Mouse (Mus musculus) G1E (cell line): ENCODE data around the gene Lgmn.

ENCODE experiments used
- CTCF ChIP-seq: IDR thresholded peaks from 2 replicates; pipeline ENCODE4 v1.5.1; 2012; ENCODE audit warnings: low read depth, low read length, inconsistent platforms, mixed read lengths
- GATA1 ChIP-seq: IDR thresholded peaks from 2 replicates; pipeline ENCODE4 v1.6.1; 2012; ENCODE audit warnings: borderline replicate concordance, low read length, inconsistent platforms, mixed read lengths
- GATA2 ChIP-seq: IDR thresholded peaks from 2 replicates; pipeline ENCODE4 v1.6.1; 2012; ENCODE audit warnings: low read depth, low read length, inconsistent platforms, borderline replicate concordance
- POLR2AphosphoS5 ChIP-seq: IDR thresholded peaks from 2 replicates; pipeline ENCODE4 v1.6.1; 2012; ENCODE audit warnings: low read depth, low read length, inconsistent platforms; ENCODE audit not compliant: insufficient replicate concordance
- TAL1 ChIP-seq: conservative IDR thresholded peaks from 2 replicates; pipeline ENCODE4 v1.6.1; 2012; ENCODE audit warnings: low read depth, low read length, inconsistent platforms, mixed read lengths

DNA sequence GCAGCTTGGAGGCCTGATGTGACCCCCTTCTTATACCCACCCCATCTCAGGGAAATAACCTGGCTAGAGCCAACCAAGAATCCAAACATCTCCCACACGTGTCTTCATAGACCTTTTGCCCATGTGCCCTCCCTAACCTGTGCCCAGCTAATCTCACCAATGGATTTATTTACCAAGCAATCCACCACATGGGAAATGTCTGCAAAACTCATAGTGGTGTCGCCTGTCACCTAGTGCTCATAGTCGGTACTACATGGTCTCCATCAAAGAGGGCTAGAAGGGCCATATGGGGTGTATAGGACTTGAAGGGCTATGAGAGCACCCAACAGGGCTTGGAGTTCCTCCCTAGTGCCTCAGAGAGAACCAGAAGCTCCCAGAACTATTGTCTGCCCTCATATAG is 54.8 kb downstream of the Lgmn start:
- peak; percentile 78 for TF ChIP-seq CTCF
- no peak for TF ChIP-seq GATA1
- TF ChIP-seq POLR2AphosphoS5 = no peak
- no peak for TF ChIP-seq TAL1
- TF ChIP-seq GATA2 = no peak
